Mouse (Mus musculus): ENCODE results near the gene Nlrp4c. TPM values are rescaled to one million over a fixed set of nuclear protein-coding genes. Genes with fewer than 3 reads are reported as not detected.

The Nlrp4c gene
- total and polyA plus RNA-seq, 2 experiments from 2014 or later = not detected

DNA sequence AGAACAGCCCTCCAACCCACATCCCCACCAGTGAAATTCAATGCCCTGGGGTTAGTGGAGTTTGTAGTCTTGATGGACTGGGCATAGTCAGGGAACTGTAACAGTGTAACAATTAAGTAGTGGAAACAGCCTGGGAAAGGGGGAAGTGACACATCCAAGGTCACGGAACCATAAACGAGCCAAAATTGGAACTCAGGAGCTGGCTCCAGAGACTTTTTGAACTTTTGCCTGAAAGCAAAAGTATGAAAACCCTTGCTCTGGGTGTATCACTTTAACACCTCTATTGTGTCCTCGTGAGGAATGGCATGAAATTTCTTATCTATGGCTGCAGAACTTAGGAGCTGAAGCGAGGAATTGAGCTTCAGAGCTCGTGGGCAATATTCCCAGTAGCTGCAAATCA is 109.2 kb downstream of the Nlrp4c start:
- Histone ChIP-seq H3K4me3 (ENCODE audit: low read depth, low read length) (peak overlapping the region; percentile 86; the same call in 1 of the 2 replicates), H3K9me3 (ENCODE audit: low read length) (no peaks in the 10 kb centered on the region), H3K27ac (ENCODE audit: low read depth, low read length) (no peak overlapping the region), H3K9ac (replicated peaks; ENCODE audit: low read length, poor library complexity, severe bottlenecking) (peak overlapping the region; percentile 91; the same call in 1 of the 2 replicates), H3K36me3 (ENCODE audit: insufficient read depth, low read length) (no peaks in the 10 kb centered on the region), H3K4me1 (ENCODE audit: insufficient read depth, low read length) (peaks cover 5% of the 10 kb centered on the region; the same call in 1 of the 2 replicates), H3K4me2 (ENCODE audit: low read depth, low read length, poor library complexity, severe bottlenecking) (peak overlapping the region; percentile 94), H3K27me3 (ENCODE audit: insufficient read depth, low read length) (no peaks in the 10 kb centered on the region)
- no peak for DNase-seq (ENCODE audit: low spot score)
- 84% methylated on average over 5 of the region's 5 CpGs for WGBS
- no peak for TF ChIP-seq CTCF (IDR thresholded peaks at IDR 0.05)
- ATAC-seq (ENCODE audit: low FRiP score) = no peak

Other genes with a start within 250 kb of the Nlrp4c start
- not detected in 2 replicates for gene Vmn1r63, start 239.7 kb upstream of the Nlrp4c start, total RNA-seq (2014; rRNA removed)
- not detected in 2 replicates for gene Vmn1r63, start 239.7 kb upstream of the Nlrp4c start, polyA plus RNA-seq (2015; fragmentation: Nextera tagmentation; extraction: Ambion mirVana)
- gene Vmn1r64, start 160.6 kb upstream of the Nlrp4c start, total RNA-seq (2014; rRNA removed) = not detected in 2 replicates
- gene Vmn1r64, start 160.6 kb upstream of the Nlrp4c start, polyA plus RNA-seq (2015; fragmentation: Nextera tagmentation; extraction: Ambion mirVana) = not detected in 2 replicates
- gene Vmn1r65, start 34.2 kb upstream of the Nlrp4c start, total RNA-seq (2014; rRNA removed) = not detected in 2 replicates
- gene Vmn1r65, start 34.2 kb upstream of the Nlrp4c start, polyA plus RNA-seq (2015; fragmentation: Nextera tagmentation; extraction: Ambion mirVana) = not detected in 2 replicates
- gene Zfp787, start 110.8 kb downstream of the Nlrp4c start, total RNA-seq (2014; rRNA removed) = 65.8 and 66.7 TPM in 2 replicates
- 53.8 and 61.5 TPM in 2 replicates for gene Zfp787, start 110.8 kb downstream of the Nlrp4c start, polyA plus RNA-seq (2015; fragmentation: Nextera tagmentation; extraction: Ambion mirVana)
- 86.4 and 92.4 TPM in 2 replicates for gene Zfp444, start 127.1 kb downstream of the Nlrp4c start, total RNA-seq (2014; rRNA removed)
- gene Zfp444, start 127.1 kb downstream of the Nlrp4c start, polyA plus RNA-seq (2015; fragmentation: Nextera tagmentation; extraction: Ambion mirVana) = 78.6 and 85.2 TPM in 2 replicates
- gene Galp, start 151.9 kb downstream of the Nlrp4c start, total RNA-seq (2014; rRNA removed) = not detected in 2 replicates
- gene Galp, start 151.9 kb downstream of the Nlrp4c start, polyA plus RNA-seq (2015; fragmentation: Nextera tagmentation; extraction: Ambion mirVana) = not detected in 2 replicates
- not detected in 2 replicates for gene Zscan5b, start 177.1 kb downstream of the Nlrp4c start, total RNA-seq (2014; rRNA removed)
- gene Zscan5b, start 177.1 kb downstream of the Nlrp4c start, polyA plus RNA-seq (2015; fragmentation: Nextera tagmentation; extraction: Ambion mirVana) = not detected in 2 replicates
- not detected in 2 replicates for gene Epp13, start 207.5 kb downstream of the Nlrp4c start, total RNA-seq (2014; rRNA removed)
- 0.39 TPM in 1 of 2 replicates, not detected in the other for gene Epp13, start 207.5 kb downstream of the Nlrp4c start, polyA plus RNA-seq (2015; fragmentation: Nextera tagmentation; extraction: Ambion mirVana)
- gene Zfp667, start 241.4 kb downstream of the Nlrp4c start, total RNA-seq (2014; rRNA removed) = 5.2 and 7.1 TPM in 2 replicates
- gene Zfp667, start 241.4 kb downstream of the Nlrp4c start, polyA plus RNA-seq (2015; fragmentation: Nextera tagmentation; extraction: Ambion mirVana) = 11.0 and 12.4 TPM in 2 replicates

All from midbrain, postnatal 0 days (tissue).